Mouse (Mus musculus) small intestine, adult 2 months (tissue): ENCODE measurements around the gene Akap12. TPM values are rescaled to one million over a fixed set of nuclear protein-coding genes. Genes with fewer than 3 reads are reported as not detected.

Source experiments
- H3K27ac ChIP-seq: fragments of 200-500 bp; 2 replicates; pipeline ENCODE4 v1.5.1; 2012; ENCODE audit warnings: low read depth, low read length, control low read depth, inconsistent platforms; ENCODE audit not compliant: insufficient read depth
- H3K27me3 ChIP-seq: fragments of 200-500 bp; 2 replicates; pipeline ENCODE4 v1.6.1; 2012; ENCODE audit warnings: mild to moderate bottlenecking, moderate library complexity, low read length, inconsistent platforms; ENCODE audit not compliant: control insufficient read depth, insufficient read depth
- H3K36me3 ChIP-seq: fragments of 200-500 bp; 2 replicates; pipeline ENCODE4 v1.6.1; 2012; ENCODE audit warnings: mild to moderate bottlenecking, low read length, control low read depth, inconsistent platforms; ENCODE audit not compliant: control insufficient read depth, insufficient read depth
- H3K4me1 ChIP-seq: fragments of 200-500 bp; 2 replicates; pipeline ENCODE4 v1.6.1; 2012; ENCODE audit warnings: low read length, inconsistent platforms, mixed read lengths; ENCODE audit not compliant: control insufficient read depth, insufficient read depth, insufficient read length
- H3K4me3 ChIP-seq: fragments of 200-500 bp; 2 replicates; pipeline ENCODE4 v1.5.1; 2012; ENCODE audit warnings: low read depth, mild to moderate bottlenecking, control low read depth, inconsistent platforms, low read length, moderate library complexity
- CTCF ChIP-seq: fragments of 200-500 bp; IDR thresholded peaks from 2 replicates; pipeline ENCODE4 v1.5.1; 2012; ENCODE audit warnings: low read depth, mild to moderate bottlenecking, control low read depth, inconsistent platforms, low read length, moderate library complexity, mixed read lengths; ENCODE audit not compliant: insufficient replicate concordance, insufficient read length; ENCODE audit errors: extremely low read depth
- POLR2A ChIP-seq: fragments of 200-500 bp; IDR thresholded peaks from 2 replicates; pipeline ENCODE4 v1.6.1; 2012; ENCODE audit warnings: low read depth, mild to moderate bottlenecking, control low read depth, inconsistent platforms, low read length, moderate library complexity
- WGBS: fragments of 180-500 bp; shearing (Covaris S2); methylation state at CpG from one replicate; pipeline ENCODE4 v1.1.7; 2018; 5-methylcytosine and 5-hydroxymethylcytosine counted together
- polyA plus RNA-seq: library from polyadenylated mRNA; depleted of rRNA; stranded (reverse); fragments of >200 nt; gene quantifications from 2 replicates; pipeline ENCODE4 v1.2.3, GENCODE M21; 2012

The Akap12 gene
- polyA plus RNA-seq, 1 experiment = 2.0 TPM

DNA sequence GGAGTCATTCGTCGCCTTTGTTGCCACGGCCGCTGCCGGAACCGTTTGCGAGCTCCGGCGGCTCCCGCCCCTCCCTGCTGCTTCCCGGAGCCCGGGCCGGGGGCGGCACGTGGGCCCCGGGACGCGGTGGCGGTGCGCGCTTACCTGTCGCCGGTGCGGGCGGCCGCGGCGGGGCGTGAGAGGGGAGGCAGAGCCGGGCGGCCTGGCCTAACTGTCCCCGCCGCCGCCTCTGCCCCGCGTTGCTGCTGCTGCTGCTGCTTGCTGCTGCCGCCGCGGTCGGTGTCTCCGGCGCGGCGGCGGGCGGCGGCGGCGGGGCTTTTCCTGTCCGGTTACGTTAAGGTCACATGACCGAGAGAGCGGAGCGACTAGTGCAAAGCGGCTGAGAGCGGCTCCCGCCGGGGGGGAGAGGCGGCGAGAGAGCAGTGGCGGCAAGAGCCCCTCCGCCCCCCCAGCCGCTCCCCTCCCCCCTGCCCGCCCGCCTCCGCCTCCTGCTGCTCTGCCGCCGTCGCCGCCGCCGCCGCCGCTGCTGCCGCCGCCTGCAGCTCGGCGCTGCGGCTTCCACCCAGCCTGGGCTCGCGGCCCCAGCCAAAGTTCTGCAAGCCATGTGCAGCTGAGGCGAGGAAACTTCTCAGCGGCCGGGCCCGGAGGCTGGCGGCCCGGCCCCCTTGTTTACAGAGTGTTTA lies 121.7 kb downstream of the Akap12 start, which contains the start of gene Zbtb2:
Gene Zbtb2 (minus strand): TSS at position 408 of the 683 bp plus-strand sequence.
- TF ChIP-seq CTCF = no peak
- TF ChIP-seq POLR2A = no peak
- H3K4me1 ChIP-seq = peaks cover 17% of the 10 kb centered on the region; the same call in 1 of the 2 replicates
- peak within 1 kb of the TSS; percentile 95 for H3K27ac ChIP-seq
- H3K4me3 ChIP-seq = peak within 1 kb of the TSS; percentile 92
- 0 out of 2 replicates have a peak, but pooled peaks cover 1% of the 10 kb centered on the region for H3K36me3 ChIP-seq
- no peaks in the 10 kb centered on the region for H3K27me3 ChIP-seq
- 1% methylated on average over 75 of the region's 87 CpGs for WGBS

DNA sequence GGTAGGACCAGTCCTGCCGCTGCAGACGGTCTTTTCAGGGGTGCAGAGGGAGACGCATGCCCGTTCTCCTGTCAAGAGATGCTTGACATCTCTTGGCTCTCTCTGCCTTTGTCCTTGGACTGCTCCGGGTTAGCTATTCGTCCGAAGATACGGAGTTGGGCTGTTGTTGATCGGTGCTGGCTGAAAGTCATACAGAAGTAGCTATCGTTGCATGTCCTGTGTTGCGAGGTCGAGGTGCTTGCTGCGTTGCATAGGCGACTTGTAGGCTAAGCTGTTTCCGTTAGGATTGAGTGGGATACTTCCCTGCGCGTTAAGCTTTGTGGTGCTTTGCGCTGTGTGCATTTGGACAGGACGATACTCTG lies 122.2 kb downstream of the Akap12 start:
- Histone ChIP-seq H3K4me3 (peak overlapping the region; percentile 92), H3K36me3 (0 out of 2 replicates have a peak, but pooled peaks cover 3% of the 10 kb centered on the region), H3K27ac (peak overlapping the region; percentile 45), H3K4me1 (peaks cover 18% of the 10 kb centered on the region; the same call in 1 of the 2 replicates), H3K27me3 (no peaks in the 10 kb centered on the region)
- no peak for TF ChIP-seq CTCF
- TF ChIP-seq POLR2A = 0 out of 2 replicates have a peak, but pooled peaks have one; percentile 13
- WGBS = under 1% methylated on average over 19 of the region's 19 CpGs

DNA sequence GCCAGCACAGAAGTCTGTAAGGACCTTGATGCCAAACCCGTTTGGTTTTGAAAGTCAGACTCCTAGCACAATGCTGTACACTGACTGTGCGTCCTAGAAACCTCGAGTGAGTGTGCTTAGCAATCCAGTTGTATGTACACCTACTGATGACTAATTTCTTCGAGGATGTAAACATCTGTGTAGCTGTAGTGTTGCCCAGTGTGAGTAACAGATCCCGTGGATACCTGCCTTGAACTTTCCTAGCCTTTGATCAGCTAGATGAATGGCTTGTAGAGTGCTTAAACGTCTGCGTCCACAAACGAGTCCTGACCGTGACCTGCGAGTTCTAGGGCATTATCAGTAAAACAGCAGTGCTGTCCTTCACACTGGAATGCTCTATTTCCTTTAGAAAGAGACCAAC lies 122.9 kb downstream of the Akap12 start:
- WGBS = 7% methylated on average over 10 of the region's 10 CpGs
- Histone ChIP-seq H3K36me3 (peaks cover 5% of the 10 kb centered on the region; the same call in 1 of the 2 replicates), H3K4me1 (peaks cover 18% of the 10 kb centered on the region; the same call in 1 of the 2 replicates), H3K27me3 (no peaks in the 10 kb centered on the region), H3K27ac (peak overlapping the region; percentile 45; the same call in 1 of the 2 replicates), H3K4me3 (no peak overlapping the region)
- TF ChIP-seq CTCF (no peak), POLR2A (no peak)

DNA sequence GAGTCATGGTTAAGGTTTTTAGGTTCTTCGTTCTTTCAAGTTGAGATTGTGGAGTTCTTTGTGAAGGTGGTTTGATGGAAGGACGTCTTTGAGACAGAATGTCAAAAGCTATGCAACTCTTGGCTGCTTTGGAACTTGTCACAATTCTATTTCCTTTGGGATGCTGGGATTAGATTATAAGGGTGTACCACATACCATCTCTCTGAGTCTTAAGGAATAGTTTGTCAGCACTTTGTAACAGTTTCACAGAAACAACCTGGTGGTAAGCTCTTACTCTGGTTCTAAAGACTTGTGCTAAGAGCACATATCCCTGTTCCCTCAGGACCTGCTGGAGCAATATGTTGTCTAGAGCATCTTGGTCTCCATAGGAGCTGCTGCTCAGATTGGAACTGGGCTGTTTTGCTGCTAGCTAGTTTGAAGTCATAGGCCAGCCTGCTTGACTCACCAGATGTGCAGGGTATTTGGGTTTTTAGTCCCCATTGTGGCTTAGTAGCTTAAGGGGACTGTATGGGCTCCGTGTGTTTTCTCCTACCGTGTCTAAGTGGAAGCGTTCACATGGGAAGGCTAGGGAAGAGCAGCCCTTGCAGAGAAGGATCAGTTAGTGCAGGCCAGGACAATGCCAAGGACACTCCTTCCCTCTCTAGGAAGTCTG lies 123.4 kb downstream of the Akap12 start:
- WGBS = 46% methylated on average over 5 of the region's 5 CpGs
- Histone ChIP-seq H3K4me1 (peaks cover 18% of the 10 kb centered on the region; the same call in 1 of the 2 replicates), H3K36me3 (peaks cover 8% of the 10 kb centered on the region; the same call in 1 of the 2 replicates), H3K4me3 (no peak overlapping the region), H3K27ac (no peak overlapping the region), H3K27me3 (no peaks in the 10 kb centered on the region)
- TF ChIP-seq POLR2A (no peak), CTCF (no peak)

DNA sequence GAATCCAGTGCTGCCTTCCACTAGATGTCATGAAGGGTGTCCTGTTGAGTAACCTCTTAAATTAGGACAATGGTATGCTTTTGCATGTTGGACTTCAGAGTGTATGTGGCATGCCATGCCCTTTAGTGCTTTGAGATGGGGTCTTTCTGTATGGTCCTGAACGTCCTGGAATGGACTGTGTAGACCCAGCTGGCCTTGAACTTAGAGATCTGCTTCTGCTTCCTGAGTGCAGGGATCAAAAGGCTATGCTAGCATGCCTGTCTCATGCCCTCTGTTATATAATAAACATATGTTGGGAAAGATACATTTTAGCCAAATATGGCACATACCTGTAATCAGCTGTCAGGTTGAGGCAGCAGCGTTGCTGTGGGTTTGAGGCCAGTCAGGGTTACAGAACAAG lies 124.4 kb downstream of the Akap12 start:
- TF ChIP-seq POLR2A (no peak), CTCF (no peak)
- Histone ChIP-seq H3K27me3 (no peaks in the 10 kb centered on the region), H3K36me3 (peaks cover 8% of the 10 kb centered on the region; the same call in 1 of the 2 replicates), H3K4me3 (no peak overlapping the region), H3K27ac (no peak overlapping the region), H3K4me1 (peaks cover 24% of the 10 kb centered on the region; the same call in 1 of the 2 replicates)
- WGBS = 46% methylated on average over 2 of the region's 2 CpGs

DNA sequence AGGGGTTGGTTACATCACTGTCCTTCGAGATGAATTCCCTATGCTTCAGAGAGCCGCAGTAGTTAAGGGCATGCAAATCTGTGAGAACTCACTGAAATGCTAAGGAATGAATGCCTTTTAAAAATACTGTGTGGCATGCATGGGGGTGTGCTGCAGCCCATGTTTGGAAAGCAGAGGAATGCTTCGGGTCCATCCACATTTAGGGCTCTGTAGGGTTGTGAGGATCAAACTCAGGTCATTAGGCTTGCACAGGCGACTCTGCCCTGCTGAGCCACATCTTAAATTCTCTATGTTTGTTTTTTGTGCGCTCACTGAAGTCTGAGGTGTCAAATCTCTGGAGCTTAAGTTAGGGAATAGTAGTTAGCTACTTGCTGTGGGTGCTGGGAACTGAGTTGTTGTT lies 124.9 kb downstream of the Akap12 start:
- Histone ChIP-seq H3K27ac (no peak overlapping the region), H3K36me3 (peaks cover 10% of the 10 kb centered on the region), H3K27me3 (no peaks in the 10 kb centered on the region), H3K4me1 (peaks cover 25% of the 10 kb centered on the region; the same call in 1 of the 2 replicates), H3K4me3 (no peak overlapping the region)
- TF ChIP-seq POLR2A = no peak
- no peak for TF ChIP-seq CTCF
- 65% methylated on average over 5 of the region's 5 CpGs for WGBS

DNA sequence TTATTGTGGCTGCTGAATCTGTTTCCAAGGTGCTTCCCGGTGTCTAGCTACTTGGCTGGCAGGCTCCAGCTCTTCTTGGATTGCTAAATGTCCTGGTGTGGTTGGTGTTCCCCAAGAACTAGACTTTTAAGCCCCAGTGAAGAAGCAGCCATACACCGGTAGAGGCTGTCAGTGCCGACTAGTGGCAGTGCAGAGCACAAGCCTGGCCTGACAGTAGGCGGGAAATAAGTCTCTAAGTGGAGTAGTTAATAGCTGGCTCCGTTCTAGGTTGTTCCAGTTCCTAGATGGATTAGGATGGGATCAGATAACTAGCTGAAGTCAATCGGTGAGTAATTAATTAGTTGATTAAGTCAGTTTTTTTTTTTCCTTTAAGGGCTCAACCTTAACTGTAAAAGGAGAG lies 125.7 kb downstream of the Akap12 start:
- 8% methylated on average over 6 of the region's 6 CpGs for WGBS
- H3K27ac ChIP-seq = no peak overlapping the region
- H3K4me3 ChIP-seq = no peak overlapping the region
- H3K4me1 ChIP-seq = peaks cover 27% of the 10 kb centered on the region; the same call in 1 of the 2 replicates
- no peaks in the 10 kb centered on the region for H3K27me3 ChIP-seq
- H3K36me3 ChIP-seq = peaks cover 10% of the 10 kb centered on the region
- TF ChIP-seq CTCF (peak; percentile 70; the same call in 1 of the 2 replicates), POLR2A (no peak)
